Mouse (Mus musculus) brain, adult 2 months (tissue): ENCODE measurements around the gene Zfp820.
"Not testable (repeated sequence)": the region's sequence is repeated elsewhere in the genome, so short reads cannot be mapped to it uniquely, and the experiment has no call there.

ENCODE experiments used
- DNase-seq: peaks from one replicate; pipeline ENCODE4 v3.0.0; 2011; ENCODE audit warnings: low read depth, low spot score

The Zfp820 gene

DNA sequence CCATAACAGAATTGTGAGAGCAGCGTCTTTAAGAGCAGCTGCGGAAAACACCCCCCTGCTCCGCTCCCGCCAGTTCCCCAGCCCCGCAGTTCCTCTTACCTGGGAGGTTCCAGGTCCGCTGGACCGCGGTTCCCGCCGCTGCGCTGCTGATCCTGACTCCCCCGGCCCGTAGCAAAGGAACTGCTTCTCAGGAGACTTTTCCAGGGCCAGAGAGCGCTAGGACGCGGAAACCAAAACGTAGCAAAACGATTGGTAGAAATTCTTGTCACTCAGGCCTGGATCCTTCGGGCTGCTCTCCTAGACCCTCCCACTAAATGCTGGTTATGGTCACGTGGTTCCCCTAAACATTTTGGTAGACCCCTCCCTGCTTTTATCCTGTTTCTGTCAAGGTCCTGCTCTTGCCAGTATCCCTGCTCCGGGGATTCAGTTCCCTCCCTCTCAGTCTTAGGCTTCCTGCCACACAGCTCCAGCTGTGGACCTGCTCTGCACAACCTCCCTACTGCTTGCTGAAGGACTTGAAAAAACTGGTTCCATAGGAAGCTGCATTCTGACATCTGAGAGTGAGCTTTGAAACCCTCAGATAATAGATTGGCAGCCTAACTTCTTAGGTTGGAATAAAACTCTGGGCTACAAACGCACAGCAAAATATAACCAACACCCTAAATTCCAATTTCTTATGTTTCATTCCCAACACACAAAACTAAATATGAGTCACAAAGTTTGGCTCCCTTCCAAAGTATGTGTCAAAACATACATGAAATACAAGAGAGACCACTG is at the start of gene Zfp820:
Gene Zfp820, minus strand, starts transcription at position 228 of the 777 bp plus-strand sequence.
- DNase-seq, result peak; percentile 57

- no peak for DNase-seq
Observed at GRCm38 (mm10) chr17:21871256-21871655, 25.7 kb upstream of the Zfp820 start.

GRCm38 (mm10) chr17:21846322-21846582 is 680 bp upstream of the Zfp820 start:
- not testable (repeated sequence) for DNase-seq

- DNase-seq, result no peak
Observed at GRCm38 (mm10) chr17:21838510-21838909, 7.1 kb downstream of the Zfp820 start.

GRCm38 (mm10) chr17:21801373-21801772 is 44.2 kb downstream of the Zfp820 start:
- not testable (repeated sequence) for DNase-seq

GRCm38 (mm10) chr17:21792256-21792655 is 53.3 kb downstream of the Zfp820 start:
- no peak for DNase-seq

- DNase-seq, result no peak
Observed at GRCm38 (mm10) chr17:21770336-21770735, 75.2 kb downstream of the Zfp820 start.
